Comparison of ENCODE assay signal across 23 mouse cellular contexts in genomic region chr12:108534484-108534883, GRCm38 (mm10).
"Had no signal": no experiment of that assay in that cellular context is flagged by ENCODE, and none has a peak within 500 bp of the region (broad histone marks: within the 10 kb centered on the region; RNA-seq: fewer than 3 reads in every experiment).

No protein-coding gene starts in this region.

- DNase-seq: kidney, adult 11 months; kidney, adult 9 months; kidney, postnatal 25 days; layer of hippocampus, adult 9-11 months; liver; lung, adult 18-20 months; retina, postnatal 1 day; right cerebral cortex, postnatal 25 days; spleen, adult 18-20 months; thymus, postnatal 25 days had no signal

- H3K9ac ChIP-seq: limb, embryonic 13.5 days; liver, embryonic 12.5 days; liver, embryonic 15.5 days; midbrain, embryonic 13.5 days; neural tube, embryonic 13.5 days; stomach, embryonic 15.5 days had no signal

- H3K4me3 ChIP-seq: layer of hippocampus, adult 2 months; limb, embryonic 10.5 days; limb, embryonic 13.5 days; liver, embryonic 12.5 days; liver, embryonic 15.5 days; megakaryocyte, embryonic 14.5 days; midbrain, embryonic 10.5 days; midbrain, embryonic 13.5 days; myocyte; neural tube, embryonic 13.5 days; stomach, embryonic 15.5 days had no signal

- H3K9me3 ChIP-seq: limb, embryonic 10.5 days; limb, embryonic 13.5 days; liver, embryonic 12.5 days; liver, embryonic 15.5 days; megakaryocyte, embryonic 14.5 days; midbrain, embryonic 10.5 days; midbrain, embryonic 13.5 days; neural tube, embryonic 13.5 days; stomach, embryonic 15.5 days had no signal

- H3K4me2 ChIP-seq: limb, embryonic 13.5 days; liver, embryonic 12.5 days; liver, embryonic 15.5 days; midbrain, embryonic 13.5 days; neural tube, embryonic 13.5 days; stomach, embryonic 15.5 days had no signal

- ATAC-seq: liver, embryonic 12.5 days; midbrain, embryonic 13.5 days; midbrain, embryonic 16.5 days had no signal

- H3K27ac ChIP-seq: kidney, postnatal 0 days; layer of hippocampus, adult 2 months; limb, embryonic 10.5 days; limb, embryonic 13.5 days; liver, embryonic 12.5 days; liver, embryonic 15.5 days; midbrain, embryonic 10.5 days; midbrain, embryonic 13.5 days; stomach, embryonic 15.5 days had no signal

- H3K4me1 ChIP-seq: limb, embryonic 13.5 days; liver, embryonic 12.5 days; liver, embryonic 15.5 days; midbrain, embryonic 10.5 days; midbrain, embryonic 13.5 days; neural tube, embryonic 13.5 days; stomach, embryonic 15.5 days had no signal

- H3K36me3 ChIP-seq: liver, embryonic 12.5 days; liver, embryonic 15.5 days had no signal

- H3K27me3 ChIP-seq: limb, embryonic 13.5 days; liver, embryonic 12.5 days; liver, embryonic 15.5 days; midbrain, embryonic 13.5 days; neural tube, embryonic 13.5 days; stomach, embryonic 15.5 days had no signal
